9 mouse cellular contexts compared by ENCODE assay signal in genomic region chr19:57293737-57294136, GRCm38 (mm10). TPM values are rescaled to one million over a fixed set of nuclear protein-coding genes. Genes with fewer than 3 reads are reported as not detected.
DNase-seq lines count a peak whose midpoint lies in the region; ATAC-seq lines count a peak whose summit lies in the region.
"Had no signal": no experiment of that assay in that cellular context is flagged by ENCODE, and none has a peak within 500 bp of the region (broad histone marks: within the 10 kb centered on the region; RNA-seq: fewer than 3 reads in every experiment).

No protein-coding gene starts in this region.

- no peak overlapping the region for H3K4me3 ChIP-seq in heart, embryonic 16.5 days (ENCODE audit: low read length)
- H3K4me3 ChIP-seq in lung, embryonic 16.5 days (ENCODE audit: low read length) = no peak overlapping the region
- H3K4me3 ChIP-seq in forebrain, embryonic 10.5 days = no peak overlapping the region
- H3K4me3 ChIP-seq in midbrain, embryonic 14.5 days (replicated peaks; ENCODE audit: low read depth, low read length) = no peak overlapping the region
- H3K4me3 ChIP-seq: forebrain, embryonic 15.5 days had no signal

- no peaks in the 10 kb centered on the region for H3K9me3 ChIP-seq in heart, embryonic 16.5 days (replicated peaks; ENCODE audit: control insufficient read depth, low read length)
- H3K9me3 ChIP-seq in lung, embryonic 16.5 days (ENCODE audit: control insufficient read depth, low read length) = no peaks in the 10 kb centered on the region
- no peaks in the 10 kb centered on the region for H3K9me3 ChIP-seq in forebrain, embryonic 10.5 days
- no peaks in the 10 kb centered on the region for H3K9me3 ChIP-seq in midbrain, embryonic 14.5 days (ENCODE audit: control insufficient read depth, low read length)
- H3K9me3 ChIP-seq: forebrain, embryonic 15.5 days had no signal

- no peak overlapping the region for H3K9ac ChIP-seq in heart, embryonic 16.5 days (ENCODE audit: low read length)
- H3K9ac ChIP-seq in lung, embryonic 16.5 days (ENCODE audit: low read length) = no peak overlapping the region
- H3K9ac ChIP-seq in midbrain, embryonic 14.5 days (replicated peaks; ENCODE audit: low read length) = no peak overlapping the region
- H3K9ac ChIP-seq: forebrain, embryonic 15.5 days had no signal

- no peaks in the 10 kb centered on the region for H3K27me3 ChIP-seq in heart, embryonic 16.5 days (ENCODE audit: control insufficient read depth, insufficient read depth, low read length)
- H3K27me3 ChIP-seq in lung, embryonic 16.5 days (ENCODE audit: control insufficient read depth, insufficient read depth, low read depth, low read length) = no peaks in the 10 kb centered on the region
- no peaks in the 10 kb centered on the region for H3K27me3 ChIP-seq in forebrain, embryonic 10.5 days (ENCODE audit: poor library complexity, severe bottlenecking)
- no peaks in the 10 kb centered on the region for H3K27me3 ChIP-seq in midbrain, embryonic 14.5 days (ENCODE audit: control insufficient read depth, insufficient read depth, low read length)
- H3K27me3 ChIP-seq: forebrain, embryonic 15.5 days had no signal

- DNase-seq in B cell, adult 2 months = peak; percentile 41 to 44
- DNase-seq in adrenal gland, adult 8-10 months = peak; percentile 14
- no peak for DNase-seq in forebrain, embryonic 10.5 days (ENCODE audit: extremely low spot score, low spot score)
- no peak for DNase-seq in cerebellum, postnatal 4 days (ENCODE audit: low spot score in 2 of 2)
- no peak for DNase-seq in midbrain, embryonic 14.5 days
- no peak for DNase-seq in left cerebral cortex, postnatal 25 days (ENCODE audit: low spot score in 2 of 2)

- H3K4me1 ChIP-seq in heart, embryonic 16.5 days (ENCODE audit: control insufficient read depth, insufficient read depth, low read length) = peaks cover 14% of the 10 kb centered on the region
- no peaks in the 10 kb centered on the region for H3K4me1 ChIP-seq in lung, embryonic 16.5 days (replicated peaks; ENCODE audit: control insufficient read depth, insufficient read depth, low read length)
- H3K4me1 ChIP-seq in forebrain, embryonic 10.5 days = no peaks in the 10 kb centered on the region
- no peaks in the 10 kb centered on the region for H3K4me1 ChIP-seq in midbrain, embryonic 14.5 days (ENCODE audit: control insufficient read depth, insufficient read depth, low read length)

- intact Hi-C loops in left cerebral cortex, postnatal 25 days (cut with DNase I) = no loop called here

- H3K4me2 ChIP-seq in heart, embryonic 16.5 days (ENCODE audit: low read depth, low read length) = no peak overlapping the region
- no peak overlapping the region for H3K4me2 ChIP-seq in lung, embryonic 16.5 days (ENCODE audit: low read depth, low read length)
- H3K4me2 ChIP-seq in midbrain, embryonic 14.5 days (ENCODE audit: low read length) = no peak overlapping the region
- H3K4me2 ChIP-seq: forebrain, embryonic 15.5 days had no signal

- H3K27ac ChIP-seq in heart, embryonic 16.5 days (ENCODE audit: low read length) = no peak overlapping the region
- no peak overlapping the region for H3K27ac ChIP-seq in lung, embryonic 16.5 days (ENCODE audit: low read length)
- no peak overlapping the region for H3K27ac ChIP-seq in forebrain, embryonic 10.5 days
- H3K27ac ChIP-seq in midbrain, embryonic 14.5 days (replicated peaks; ENCODE audit: low read depth, low read length) = no peak overlapping the region
- H3K27ac ChIP-seq: forebrain, embryonic 15.5 days had no signal

- WGBS in heart, embryonic 16.5 days = 28% methylated on average over 7 of the region's 7 CpGs
- 21% methylated on average over 7 of the region's 7 CpGs for WGBS in lung, embryonic 16.5 days
- 48% methylated on average over 7 of the region's 7 CpGs for WGBS in forebrain, embryonic 10.5 days
- 51% methylated on average over 7 of the region's 7 CpGs for WGBS in midbrain, embryonic 14.5 days

- 0 out of 2 replicates have a peak, but pooled peaks have one; percentile 52 for ATAC-seq in heart, embryonic 16.5 days (replicated peaks; ENCODE audit: extremely low read depth, insufficient read depth, low FRiP score)
- peak; percentile 77 for ATAC-seq in lung, embryonic 16.5 days (ENCODE audit: low read depth)
- no peak for ATAC-seq in midbrain, embryonic 14.5 days (ENCODE audit: low FRiP score, low TSS enrichment)
- ATAC-seq: forebrain, embryonic 15.5 days had no signal

- H3K36me3 ChIP-seq in heart, embryonic 16.5 days (ENCODE audit: control insufficient read depth, insufficient read depth) = no peaks in the 10 kb centered on the region
- no peaks in the 10 kb centered on the region for H3K36me3 ChIP-seq in lung, embryonic 16.5 days (ENCODE audit: control insufficient read depth, insufficient read depth, low read length)
- H3K36me3 ChIP-seq in forebrain, embryonic 10.5 days (replicated peaks) = no peaks in the 10 kb centered on the region
- H3K36me3 ChIP-seq in midbrain, embryonic 14.5 days (ENCODE audit: control insufficient read depth, insufficient read depth, low read length) = no peaks in the 10 kb centered on the region
- H3K36me3 ChIP-seq: forebrain, embryonic 15.5 days had no signal

RNA-seq across cellular contexts. Expression of gene Ablim1, which starts 21.0 kb away (rescaled TPM):
- total RNA-seq in adrenal gland, adult 8-10 months (2022) = 10 to 100 TPM; 31.0 to 43.9 (median 33.1) TPM
- polyA plus RNA-seq in heart, embryonic 16.5 days (2015; fragmentation: Nextera tagmentation; extraction: Ambion mirVana) = 72.6 and 76.3 TPM in 2 replicates
- 53.3 and 54.5 TPM in 2 replicates for polyA plus RNA-seq in lung, embryonic 16.5 days (2015; fragmentation: Nextera tagmentation; extraction: Ambion mirVana)
- 20.5 and 21.0 TPM in 2 replicates for polyA plus RNA-seq in forebrain, embryonic 10.5 days (2016; fragmentation: Nextera tagmentation; extraction: Ambion mirVana)
- 44.4 and 52.8 TPM in 2 replicates for polyA plus RNA-seq in midbrain, embryonic 14.5 days (2014; fragmentation: Nextera tagmentation; extraction: Ambion mirVana)
- 100 to 1,000 TPM; 106 to 113 TPM for total RNA-seq in left cerebral cortex, postnatal 25 days (2021)

Comparison
In these comparisons a context has a peak if more than half of its experiments do, and no peak if none do; other contexts are left out.
1. DNase-seq: peak in B cell, adult 2 months (2 of 2) and adrenal gland, adult 8-10 months (single experiment); none in forebrain, embryonic 10.5 days (single experiment), cerebellum, postnatal 4 days (0 of 2), midbrain, embryonic 14.5 days (single experiment) and left cerebral cortex, postnatal 25 days (0 of 2).